Mouse (Mus musculus) left cerebral cortex, postnatal 14 days (tissue): Measurements from ENCODE around the gene Klhl9. TPM values are rescaled to one million over a fixed set of nuclear protein-coding genes. Genes with fewer than 3 reads are reported as not detected.

Experiments
- total RNA-seq, 2 experiments: library from RNA; stranded (reverse); gene quantifications; 2 replicates each; pipeline ENCODE4 v1.2.3; 2021

Klhl9 gene
- total RNA-seq, 2 experiments from 2014 or later: 103 to 104 TPM

Other genes starting within 250 kb of the Klhl9 start
- not detected for gene Ifnb1, start 199.7 kb downstream of the Klhl9 start, total RNA-seq
- gene Ifna15, start 164.2 kb downstream of the Klhl9 start, total RNA-seq: not detected
- not detected for gene Ifna14, start 150.7 kb downstream of the Klhl9 start, total RNA-seq
- not detected for gene Ifna9, start 130.1 kb downstream of the Klhl9 start, total RNA-seq
- not detected for gene Ifna12, start 119.1 kb downstream of the Klhl9 start, total RNA-seq
- gene C87499, start 88.1 kb downstream of the Klhl9 start, total RNA-seq: not detected
- not detected for gene Ifna13, start 78.0 kb downstream of the Klhl9 start, total RNA-seq
- not detected for gene Ifna16, start 45.5 kb downstream of the Klhl9 start, total RNA-seq
- gene Ifna2, start 38.6 kb downstream of the Klhl9 start, total RNA-seq: not detected
- not detected for gene Ifnab, start 31.1 kb downstream of the Klhl9 start, total RNA-seq
- 1 to 10 TPM; 1.0 to 1.5 TPM for gene Gm26566, start 660 bp downstream of the Klhl9 start, total RNA-seq
- gene Gm13271, start 32.4 kb upstream of the Klhl9 start, total RNA-seq: not detected
- not detected for gene Gm13283, start 37.7 kb upstream of the Klhl9 start, total RNA-seq
- not detected for gene Gm13290, start 51.4 kb upstream of the Klhl9 start, total RNA-seq
- gene Gm13289, start 54.5 kb upstream of the Klhl9 start, total RNA-seq: not detected
- not detected for gene Gm13272, start 57.4 kb upstream of the Klhl9 start, total RNA-seq
- gene Ifnz, start 59.7 kb upstream of the Klhl9 start, total RNA-seq: not detected
- not detected for gene Gm13276, start 63.2 kb upstream of the Klhl9 start, total RNA-seq
- gene Gm13277, start 66.2 kb upstream of the Klhl9 start, total RNA-seq: not detected
- gene Gm13278, start 69.1 kb upstream of the Klhl9 start, total RNA-seq: not detected
- gene Gm13275, start 72.0 kb upstream of the Klhl9 start, total RNA-seq: not detected
- not detected for gene Gm13279, start 74.9 kb upstream of the Klhl9 start, total RNA-seq
- gene Gm13285, start 77.2 kb upstream of the Klhl9 start, total RNA-seq: not detected
- gene Gm13287, start 80.8 kb upstream of the Klhl9 start, total RNA-seq: not detected
- not detected for gene Gm13288, start 83.1 kb upstream of the Klhl9 start, total RNA-seq
- not detected for gene Ifna7, start 93.8 kb upstream of the Klhl9 start, total RNA-seq
- not detected for gene Ifna11, start 97.5 kb upstream of the Klhl9 start, total RNA-seq
- gene Ifna6, start 105.0 kb upstream of the Klhl9 start, total RNA-seq: not detected
- not detected for gene Ifna5, start 113.1 kb upstream of the Klhl9 start, total RNA-seq
- not detected for gene Ifna4, start 119.4 kb upstream of the Klhl9 start, total RNA-seq
- gene Ifna1, start 127.6 kb upstream of the Klhl9 start, total RNA-seq: not detected
- gene Ifne, start 157.7 kb upstream of the Klhl9 start, total RNA-seq: not detected